Mouse (Mus musculus): ENCODE data around the gene Trim27. TPM values are rescaled to one million over a fixed set of nuclear protein-coding genes. Genes with fewer than 3 reads are reported as not detected.
A peak's percentile ranks its signal among the peaks of the same experiment; 100 is the strongest.

Trim27 gene
- polyA plus RNA-seq, 1 experiment = 63.6 TPM

GRCm38 (mm10) chr13:21215275-21215983, 36.2 kb downstream of the Trim27 start:
- no peak for TF ChIP-seq GATA1 (IDR thresholded peaks at IDR 0.05; ENCODE audit: borderline replicate concordance, low read length)
- TF ChIP-seq FLI1 (IDR thresholded peaks at IDR 0.05; ENCODE audit: low read length) = no peak
- H3K4me3 ChIP-seq (replicated peaks) = peak overlapping the region; percentile 88
- H3K36me3 ChIP-seq (replicated peaks; ENCODE audit: low read length) = no peaks in the 10 kb centered on the region
- peaks cover 5% of the 10 kb centered on the region for H3K27me3 ChIP-seq (replicated peaks)
- peaks cover 20% of the 10 kb centered on the region for H3K4me1 ChIP-seq
- H3K9me3 ChIP-seq = peaks cover 19% of the 10 kb centered on the region

- Histone ChIP-seq H3K9me3 (peaks cover 9% of the 10 kb centered on the region), H3K36me3 (replicated peaks; ENCODE audit: low read length) (no peaks in the 10 kb centered on the region), H3K4me1 (peaks cover 24% of the 10 kb centered on the region), H3K27me3 (replicated peaks) (peaks cover 11% of the 10 kb centered on the region), H3K4me3 (replicated peaks) (no peak overlapping the region)
- no peak for TF ChIP-seq FLI1 (IDR thresholded peaks at IDR 0.05; ENCODE audit: low read length)
- no peak for TF ChIP-seq GATA1 (IDR thresholded peaks at IDR 0.05; ENCODE audit: borderline replicate concordance, low read length)
These were observed 37.5 kb downstream of the Trim27 start for GRCm38 (mm10) chr13:21216781-21217180.

GRCm38 (mm10) chr13:21221656-21222462, 42.6 kb downstream of the Trim27 start:
- H3K27me3 ChIP-seq (replicated peaks) = peaks cover 9% of the 10 kb centered on the region
- H3K4me3 ChIP-seq (replicated peaks) = peak overlapping the region; percentile 92
- peaks cover 23% of the 10 kb centered on the region for H3K4me1 ChIP-seq
- TF ChIP-seq GATA1 (IDR thresholded peaks at IDR 0.05; ENCODE audit: borderline replicate concordance, low read length) = no peak
- TF ChIP-seq FLI1 (IDR thresholded peaks at IDR 0.05; ENCODE audit: low read length) = no peak
- H3K9me3 ChIP-seq = no peaks in the 10 kb centered on the region
- H3K36me3 ChIP-seq (replicated peaks; ENCODE audit: low read length) = no peaks in the 10 kb centered on the region

- no peaks in the 10 kb centered on the region for H3K9me3 ChIP-seq
- no peak for TF ChIP-seq FLI1 (IDR thresholded peaks at IDR 0.05; ENCODE audit: low read length)
- TF ChIP-seq GATA1 (IDR thresholded peaks at IDR 0.05; ENCODE audit: borderline replicate concordance, low read length) = no peak
- no peaks in the 10 kb centered on the region for H3K36me3 ChIP-seq (replicated peaks; ENCODE audit: low read length)
- peaks cover 23% of the 10 kb centered on the region for H3K4me1 ChIP-seq
- peaks cover 9% of the 10 kb centered on the region for H3K27me3 ChIP-seq (replicated peaks)
- H3K4me3 ChIP-seq (replicated peaks) = peak overlapping the region; percentile 92
These were observed 43.3 kb downstream of the Trim27 start for GRCm38 (mm10) chr13:21222463-21223022.

- Histone ChIP-seq H3K27me3 (replicated peaks) (peaks cover 9% of the 10 kb centered on the region), H3K36me3 (replicated peaks; ENCODE audit: low read length) (no peaks in the 10 kb centered on the region), H3K9me3 (no peaks in the 10 kb centered on the region), H3K4me3 (replicated peaks) (peak overlapping the region; percentile 92), H3K4me1 (peaks cover 23% of the 10 kb centered on the region)
- TF ChIP-seq FLI1 (IDR thresholded peaks at IDR 0.05; ENCODE audit: low read length) = no peak
- TF ChIP-seq GATA1 (IDR thresholded peaks at IDR 0.05; ENCODE audit: borderline replicate concordance, low read length) = no peak
These were observed 44.0 kb downstream of the Trim27 start for GRCm38 (mm10) chr13:21223242-21223655.

- H3K9me3 ChIP-seq = no peaks in the 10 kb centered on the region
- H3K36me3 ChIP-seq (replicated peaks; ENCODE audit: low read length) = no peaks in the 10 kb centered on the region
- H3K4me1 ChIP-seq = peaks cover 23% of the 10 kb centered on the region
- no peak for TF ChIP-seq FLI1 (IDR thresholded peaks at IDR 0.05; ENCODE audit: low read length)
- TF ChIP-seq GATA1 (IDR thresholded peaks at IDR 0.05; ENCODE audit: borderline replicate concordance, low read length) = no peak
- peaks cover 9% of the 10 kb centered on the region for H3K27me3 ChIP-seq (replicated peaks)
- H3K4me3 ChIP-seq (replicated peaks) = no peak overlapping the region
These were observed 45.1 kb downstream of the Trim27 start for GRCm38 (mm10) chr13:21224376-21224775.

- Histone ChIP-seq H3K9me3 (no peaks in the 10 kb centered on the region), H3K4me3 (replicated peaks) (no peak overlapping the region), H3K36me3 (replicated peaks; ENCODE audit: low read length) (no peaks in the 10 kb centered on the region), H3K4me1 (peaks cover 23% of the 10 kb centered on the region), H3K27me3 (replicated peaks) (peaks cover 6% of the 10 kb centered on the region)
- TF ChIP-seq GATA1 (IDR thresholded peaks at IDR 0.05; ENCODE audit: borderline replicate concordance, low read length) = no peak
- no peak for TF ChIP-seq FLI1 (IDR thresholded peaks at IDR 0.05; ENCODE audit: low read length)
These were observed 46.0 kb downstream of the Trim27 start for GRCm38 (mm10) chr13:21225206-21225605.

GRCm38 (mm10) chr13:21226031-21226430, 46.8 kb downstream of the Trim27 start:
- H3K27me3 ChIP-seq (replicated peaks) = peaks cover 2% of the 10 kb centered on the region
- H3K36me3 ChIP-seq (replicated peaks; ENCODE audit: low read length) = no peaks in the 10 kb centered on the region
- H3K4me3 ChIP-seq (replicated peaks) = no peak overlapping the region
- H3K4me1 ChIP-seq = peaks cover 23% of the 10 kb centered on the region
- TF ChIP-seq GATA1 (IDR thresholded peaks at IDR 0.05; ENCODE audit: borderline replicate concordance, low read length) (no peak), FLI1 (IDR thresholded peaks at IDR 0.05; ENCODE audit: low read length) (no peak)
- no peaks in the 10 kb centered on the region for H3K9me3 ChIP-seq

GRCm38 (mm10) chr13:21233732-21234705, 54.8 kb downstream of the Trim27 start:
- Histone ChIP-seq H3K4me3 (replicated peaks) (peak overlapping the region; percentile 88), H3K36me3 (replicated peaks; ENCODE audit: low read length) (no peaks in the 10 kb centered on the region), H3K4me1 (peaks cover 7% of the 10 kb centered on the region; the same call in 1 of the 2 replicates), H3K9me3 (peaks cover 11% of the 10 kb centered on the region; the same call in 1 of the 2 replicates), H3K27me3 (replicated peaks) (peaks cover 4% of the 10 kb centered on the region)
- TF ChIP-seq GATA1 (IDR thresholded peaks at IDR 0.05; ENCODE audit: borderline replicate concordance, low read length) = no peak
- TF ChIP-seq FLI1 (IDR thresholded peaks at IDR 0.05; ENCODE audit: low read length) = no peak

Measured in megakaryocyte, embryonic 14.5 days (primary cell).